ENCODE assay signal across 23 mouse cellular contexts in the genomic region with DNA sequence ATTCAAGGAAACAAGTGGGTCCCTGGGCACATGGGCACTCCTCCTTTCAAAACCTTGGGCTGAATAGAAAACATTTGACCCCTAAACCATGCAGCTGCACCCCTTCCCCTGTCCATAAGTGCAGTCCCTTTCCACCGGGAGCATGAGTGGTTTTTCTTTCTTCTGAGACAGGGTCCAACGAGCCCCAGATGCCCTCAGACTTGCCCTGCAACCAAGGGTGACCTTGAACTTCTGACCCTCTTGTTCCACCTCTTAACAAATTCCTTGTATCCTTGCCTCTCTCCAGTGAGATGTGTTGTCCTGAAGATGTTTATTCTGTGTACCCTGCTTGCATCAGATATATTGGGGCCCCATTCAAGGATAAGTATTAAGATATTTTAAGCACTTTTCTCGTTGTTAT. TPM values are rescaled to one million over a fixed set of nuclear protein-coding genes. Genes with fewer than 3 reads are reported as not detected.
DNase-seq lines count a peak whose midpoint lies in the region; ATAC-seq and TF ChIP-seq lines count a peak whose summit lies in the region.
"Had no signal": no experiment of that assay in that cellular context is flagged by ENCODE, and none has a peak within 500 bp of the region (broad histone marks: within the 10 kb centered on the region; RNA-seq: fewer than 3 reads in every experiment).

No protein-coding gene starts in this region.

- H3K9ac ChIP-seq in ES-E14 (ENCODE audit: insufficient read depth, low read depth, low read length, poor library complexity, severe bottlenecking), result no peak overlapping the region
- H3K9ac ChIP-seq in intestine, embryonic 16.5 days (ENCODE audit: low read depth, low read length), result 0 out of 2 replicates have a peak overlapping the region, but pooled peaks have one; percentile 38
- H3K9ac ChIP-seq in stomach, embryonic 15.5 days, result no peak overlapping the region
- H3K9ac ChIP-seq: embryonic facial prominence, embryonic 13.5 days; forebrain, embryonic 15.5 days; hindbrain, embryonic 14.5 days had no signal

- no peak overlapping the region for H3K27ac ChIP-seq in ES-E14 (ENCODE audit: insufficient read depth, low read depth, low read length, poor library complexity, severe bottlenecking)
- H3K27ac ChIP-seq in intestine, embryonic 16.5 days (ENCODE audit: low read length), result peak overlapping the region; percentile 92; the same call in 1 of the 2 replicates
- peak overlapping the region; percentile 70 for H3K27ac ChIP-seq in stomach, embryonic 15.5 days
- H3K27ac ChIP-seq: embryonic facial prominence, embryonic 13.5 days; forebrain, embryonic 15.5 days; heart, embryonic 10.5 days; hindbrain, embryonic 10.5 days; hindbrain, embryonic 14.5 days had no signal

- WGBS in intestine, embryonic 16.5 days, result 25% methylated on average over 3 of the region's 3 CpGs
- 34% methylated on average over 3 of the region's 3 CpGs for WGBS in stomach, embryonic 15.5 days

- H3K4me2 ChIP-seq in intestine, embryonic 16.5 days (ENCODE audit: low read depth, low read length), result 0 out of 2 replicates have a peak overlapping the region, but pooled peaks have one; percentile 20
- no peak overlapping the region for H3K4me2 ChIP-seq in stomach, embryonic 15.5 days
- H3K4me2 ChIP-seq: embryonic facial prominence, embryonic 13.5 days; forebrain, embryonic 15.5 days; hindbrain, embryonic 14.5 days had no signal

- peaks cover 6% of the 10 kb centered on the region; the same call in 1 of the 2 replicates for H3K36me3 ChIP-seq in ES-E14 (ENCODE audit: control insufficient read depth, insufficient read depth, low read length, poor library complexity, severe bottlenecking)
- peaks cover 11% of the 10 kb centered on the region for H3K36me3 ChIP-seq in intestine, embryonic 16.5 days (ENCODE audit: control insufficient read depth, insufficient read depth, low read length)
- peaks cover 17% of the 10 kb centered on the region for H3K36me3 ChIP-seq in stomach, embryonic 15.5 days

- DNase-seq in ES-E14 (ENCODE audit: low read depth, low spot score), result peak; percentile 25
- no peak for DNase-seq in layer of hippocampus, adult 8-10 months (ENCODE audit: low spot score in 2 of 2)
- DNase-seq: adrenal gland, adult 2 months; adrenal gland, postnatal 25 days; cerebellum, adult 18-20 months; cerebellum, adult 9-11 months; cerebellum, postnatal 36 days; gastrocnemius, postnatal 25 days; heart, adult 18-20 months; heart, postnatal 10 days; kidney, adult 11 months had no signal

- H3K27me3 ChIP-seq in intestine, embryonic 16.5 days (replicated peaks; ENCODE audit: control insufficient read depth, insufficient read depth, low read length), result no peaks in the 10 kb centered on the region
- no peaks in the 10 kb centered on the region for H3K27me3 ChIP-seq in stomach, embryonic 15.5 days (replicated peaks)
- H3K27me3 ChIP-seq: embryonic facial prominence, embryonic 13.5 days; forebrain, embryonic 15.5 days; Patski had no signal

- no peak for ATAC-seq in intestine, embryonic 16.5 days
- no peak for ATAC-seq in stomach, embryonic 15.5 days (ENCODE audit: insufficient read depth, low FRiP score, low read depth)
- ATAC-seq in granulocyte monocyte progenitor cell, adult 5-6 weeks (replicated peaks; ENCODE audit: poor library complexity, severe bottlenecking), result no peak
- no peak for ATAC-seq in frontal cortex, adult (ENCODE audit: low TSS enrichment)
- ATAC-seq: forebrain, embryonic 15.5 days; Patski had no signal

- H3K4me3 ChIP-seq in ES-E14 (ENCODE audit: insufficient read depth in 1 of 2, low read depth in 1 of 2, low read length in 2 of 2, poor library complexity in 1 of 2, severe bottlenecking in 1 of 2), result no peak overlapping the region
- H3K4me3 ChIP-seq in intestine, embryonic 16.5 days (ENCODE audit: low read length), result no peak overlapping the region
- H3K4me3 ChIP-seq in stomach, embryonic 15.5 days (replicated peaks), result no peak overlapping the region
- H3K4me3 ChIP-seq: embryonic facial prominence, embryonic 13.5 days; forebrain, embryonic 15.5 days; heart, embryonic 10.5 days; hindbrain, embryonic 10.5 days had no signal

- no peaks in the 10 kb centered on the region for H3K9me3 ChIP-seq in ES-E14 (ENCODE audit: control insufficient read depth, insufficient read depth, low read depth, low read length)
- H3K9me3 ChIP-seq in intestine, embryonic 16.5 days (ENCODE audit: control insufficient read depth, low read length), result peaks cover 3% of the 10 kb centered on the region; the same call in 1 of the 2 replicates
- no peaks in the 10 kb centered on the region for H3K9me3 ChIP-seq in stomach, embryonic 15.5 days
- H3K9me3 ChIP-seq: forebrain, embryonic 15.5 days; heart, embryonic 10.5 days had no signal

- H3K4me1 ChIP-seq in ES-E14 (ENCODE audit: control insufficient read depth in 2 of 2, insufficient read depth in 2 of 2, low read length in 2 of 2, poor library complexity in 1 of 2), result peaks cover 5 to 19% of the 10 kb centered on the region in 2 experiments
- H3K4me1 ChIP-seq in intestine, embryonic 16.5 days (ENCODE audit: control insufficient read depth, insufficient read depth, low read length), result peaks cover 39% of the 10 kb centered on the region
- peaks cover 16% of the 10 kb centered on the region for H3K4me1 ChIP-seq in stomach, embryonic 15.5 days

- in situ Hi-C loops in ES-E14 (cut with MboI; ENCODE audit: low sequenced_read_pairs in 2 of 2, unreplicated experiment in 2 of 2), result no loop called here

TF ChIP-seq in ES-E14, 5 proteins besides CTCF, POLR2A, EP300 and RAD21:
- TF ChIP-seq CHD2 (IDR thresholded peaks at IDR 0.05; ENCODE audit: low read depth, low read length), result no peak
- TF ChIP-seq HCFC1 (IDR thresholded peaks at IDR 0.05; ENCODE audit: borderline replicate concordance, insufficient read depth, low read length), result no peak
- no peak for TF ChIP-seq ZC3H11A (IDR thresholded peaks at IDR 0.05; ENCODE audit: borderline replicate concordance, low read depth, low read length)
- TF ChIP-seq ZNF384 (IDR thresholded peaks at IDR 0.05; ENCODE audit: low read depth, low read length), result no peak
- TF ChIP-seq MAFK (IDR thresholded peaks at IDR 0.05; ENCODE audit: insufficient read depth, low read depth, low read length), result no peak

RNA-seq across cellular contexts. Expression of a gene that starts 5.6 kb away (rescaled TPM):
- 3.5 and 3.7 TPM in 2 replicates for total RNA-seq in ES-E14 (2012; rRNA removed)
- 19.3 and 21.6 TPM in 2 replicates for polyA plus RNA-seq in intestine, embryonic 16.5 days (2015; fragmentation: Nextera tagmentation; extraction: Ambion mirVana)
- polyA plus RNA-seq in stomach, embryonic 15.5 days (2015; fragmentation: Nextera tagmentation; extraction: Ambion mirVana), result 26.2 and 30.0 TPM in 2 replicates
- total RNA-seq in layer of hippocampus, adult 8-10 months (2022), result 1 to 10 TPM; 3.4 to 4.7 (median 3.8) TPM
- 6.5 and 8.3 TPM in 2 replicates for total RNA-seq in granulocyte monocyte progenitor cell, adult 5-6 weeks (2014; fragmentation: Nextera tagmentation)
- 12.2 and 14.5 TPM in 2 replicates for total RNA-seq in granulocyte monocyte progenitor cell, adult 5-6 weeks (2017)

RNA-seq across cellular contexts. Expression of a gene that starts 6.7 kb away (rescaled TPM):
- total RNA-seq in ES-E14 (2012; rRNA removed), result 3.6 and 4.1 TPM in 2 replicates
- 20.1 and 20.5 TPM in 2 replicates for polyA plus RNA-seq in intestine, embryonic 16.5 days (2015; fragmentation: Nextera tagmentation; extraction: Ambion mirVana)
- polyA plus RNA-seq in stomach, embryonic 15.5 days (2015; fragmentation: Nextera tagmentation; extraction: Ambion mirVana), result 17.7 and 21.6 TPM in 2 replicates
- 10 to 100 TPM in 1 of 4 experiments, 1 to 10 TPM in 3; 7.4 to 11.2 (median 8.1) TPM for total RNA-seq in layer of hippocampus, adult 8-10 months (2022)
- 42.6 and 55.4 TPM in 2 replicates for total RNA-seq in granulocyte monocyte progenitor cell, adult 5-6 weeks (2014; fragmentation: Nextera tagmentation)
- 13.4 and 14.6 TPM in 2 replicates for total RNA-seq in granulocyte monocyte progenitor cell, adult 5-6 weeks (2017)

RNA-seq across cellular contexts. Expression of a gene that starts 12.6 kb away (rescaled TPM):
- total RNA-seq in ES-E14 (2012; rRNA removed), result not detected in 2 replicates
- not detected in 2 replicates for polyA plus RNA-seq in intestine, embryonic 16.5 days (2015; fragmentation: Nextera tagmentation; extraction: Ambion mirVana)
- polyA plus RNA-seq in stomach, embryonic 15.5 days (2015; fragmentation: Nextera tagmentation; extraction: Ambion mirVana), result not detected in 2 replicates
- total RNA-seq in layer of hippocampus, adult 8-10 months (2022), result not detected
- 0.49 TPM in 1 of 2 replicates, not detected in the other for total RNA-seq in granulocyte monocyte progenitor cell, adult 5-6 weeks (2014; fragmentation: Nextera tagmentation)
- not detected in 2 replicates for total RNA-seq in granulocyte monocyte progenitor cell, adult 5-6 weeks (2017)
- total RNA-seq: adrenal gland, adult 2 months; adrenal gland, postnatal 25 days; gastrocnemius, adult 18-20 months; gastrocnemius, postnatal 25 days; heart, adult 18-20 months; heart, postnatal 10 days had no signal
- polyA plus RNA-seq: adrenal gland, adult 2 months; embryonic facial prominence, embryonic 13.5 days; forebrain, embryonic 15.5 days; heart, embryonic 10.5 days; heart, embryonic 14.5 days; hindbrain, embryonic 10.5 days; hindbrain, embryonic 14.5 days; Patski had no signal
